Mouse (Mus musculus): ENCODE measurements around the gene Npas2. TPM values are rescaled to one million over a fixed set of nuclear protein-coding genes. Genes with fewer than 3 reads are reported as not detected.

Gene Npas2
- polyA plus RNA-seq (2014; fragmentation: Nextera tagmentation; extraction: Ambion mirVana), result 1.3 and 2.5 TPM in 2 replicates

DNA sequence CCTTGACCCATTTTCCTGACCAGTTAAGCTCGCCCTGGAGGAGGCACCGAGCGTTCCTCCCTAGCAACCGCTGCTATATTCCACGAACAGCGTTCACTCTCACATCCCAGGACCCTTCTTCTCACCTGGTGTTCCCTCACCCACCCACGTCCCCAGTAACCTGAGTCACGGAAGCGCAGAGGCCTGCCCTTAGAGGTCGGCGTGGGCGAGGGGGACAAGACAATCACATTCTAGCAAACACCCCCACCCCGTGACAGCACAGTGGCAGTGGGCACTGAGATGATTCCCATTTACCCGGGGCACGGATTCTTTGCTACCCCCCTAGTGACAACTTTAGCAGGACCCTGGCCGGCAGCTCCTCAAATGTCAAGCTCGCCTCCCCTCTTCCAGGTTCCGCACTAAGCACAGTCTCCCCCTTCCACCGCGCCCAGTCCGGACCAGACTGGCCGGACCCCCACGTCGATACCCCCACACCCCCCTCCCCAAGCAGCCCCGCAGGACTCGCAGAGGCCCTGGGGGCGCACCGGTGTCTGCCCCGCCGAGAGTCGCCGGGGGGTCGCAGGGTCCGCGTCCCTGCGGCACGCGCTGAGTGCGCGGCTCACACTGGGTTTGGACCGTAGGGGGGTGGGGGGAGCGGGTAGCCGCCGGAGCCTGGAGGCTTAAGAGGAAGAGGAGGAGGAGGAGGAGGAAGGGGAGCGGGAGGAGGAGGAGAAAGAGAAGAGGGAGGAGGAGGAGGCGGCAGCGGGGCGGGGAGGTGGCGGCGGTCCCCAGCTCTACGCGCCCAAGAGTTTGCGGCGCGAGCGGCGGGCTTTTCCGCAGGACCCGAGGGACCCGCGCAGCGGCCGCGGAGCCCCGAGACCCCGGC lies at the start of gene Npas2:
TSS of gene Npas2 (plus strand) at position 735 of the 865 bp plus-strand sequence.
- no peaks in the 10 kb centered on the region for H3K9me3 ChIP-seq (ENCODE audit: control insufficient read depth, low read length)
- H3K36me3 ChIP-seq (ENCODE audit: control insufficient read depth, insufficient read depth, low read length), result no peaks in the 10 kb centered on the region
- H3K4me2 ChIP-seq (ENCODE audit: low read length), result peak within 1 kb of the TSS; percentile 100
- H3K9ac ChIP-seq (ENCODE audit: low read length), result peak within 1 kb of the TSS; percentile 84
- WGBS, result 1% methylated on average over 56 of the region's 66 CpGs
- no peak within 1 kb of the TSS; a peak in 1 of 4 replicates for H3K27ac ChIP-seq (replicated peaks in 1 of 2; ENCODE audit: control insufficient read depth in 1 of 2, insufficient read depth in 1 of 2, low read depth in 2 of 2, low read length in 2 of 2)
- H3K27me3 ChIP-seq (ENCODE audit: control insufficient read depth, insufficient read depth, low read length), result peaks cover 26% of the 10 kb centered on the region
- ATAC-seq (ENCODE audit: insufficient number of reproducible peaks, insufficient read depth, low FRiP score, low read depth), result no peak
- peak within 1 kb of the TSS; percentile 69 to 76 for H3K4me3 ChIP-seq (ENCODE audit: control insufficient read depth in 1 of 2, insufficient read depth in 1 of 2, low read depth in 1 of 2, low read length in 2 of 2)
- H3K4me1 ChIP-seq (ENCODE audit: control insufficient read depth in 2 of 2, insufficient read depth in 2 of 2, low read length in 2 of 2), result peaks cover 9 to 30% of the 10 kb centered on the region in 2 experiments

- ATAC-seq (ENCODE audit: insufficient number of reproducible peaks, insufficient read depth, low FRiP score, low read depth), result no peak
- 79% methylated on average over 4 of the region's 4 CpGs for WGBS
- H3K27ac ChIP-seq (replicated peaks in 1 of 2; ENCODE audit: control insufficient read depth in 1 of 2, insufficient read depth in 1 of 2, low read depth in 2 of 2, low read length in 2 of 2), result no peak overlapping the region
- H3K36me3 ChIP-seq (ENCODE audit: control insufficient read depth, insufficient read depth, low read length), result no peaks in the 10 kb centered on the region
- H3K9me3 ChIP-seq (ENCODE audit: control insufficient read depth, low read length), result no peaks in the 10 kb centered on the region
- no peak overlapping the region for H3K9ac ChIP-seq (ENCODE audit: low read length)
- H3K4me2 ChIP-seq (ENCODE audit: low read length), result no peak overlapping the region
- no peaks in the 10 kb centered on the region for H3K27me3 ChIP-seq (ENCODE audit: control insufficient read depth, insufficient read depth, low read length)
- H3K4me1 ChIP-seq (ENCODE audit: control insufficient read depth in 2 of 2, insufficient read depth in 2 of 2, low read length in 2 of 2), result peaks cover 0 to 4% of the 10 kb centered on the region in 2 experiments; a peak in 1 of 4 replicates
- H3K4me3 ChIP-seq (ENCODE audit: control insufficient read depth in 1 of 2, insufficient read depth in 1 of 2, low read depth in 1 of 2, low read length in 2 of 2), result no peak overlapping the region
Observed at GRCm38 (mm10) chr1:39156778-39157177, 36.8 kb upstream of the Npas2 start.

- Histone ChIP-seq H3K4me2 (ENCODE audit: low read length) (no peak overlapping the region), H3K9me3 (ENCODE audit: control insufficient read depth, low read length) (no peaks in the 10 kb centered on the region), H3K9ac (ENCODE audit: low read length) (no peak overlapping the region), H3K4me1 (ENCODE audit: control insufficient read depth in 2 of 2, insufficient read depth in 2 of 2, low read length in 2 of 2) (peaks cover 0 to 4% of the 10 kb centered on the region in 2 experiments; a peak in 1 of 4 replicates), H3K36me3 (ENCODE audit: control insufficient read depth, insufficient read depth, low read length) (no peaks in the 10 kb centered on the region), H3K27ac (replicated peaks in 1 of 2; ENCODE audit: control insufficient read depth in 1 of 2, insufficient read depth in 1 of 2, low read depth in 2 of 2, low read length in 2 of 2) (no peak overlapping the region), H3K27me3 (ENCODE audit: control insufficient read depth, insufficient read depth, low read length) (no peaks in the 10 kb centered on the region), H3K4me3 (ENCODE audit: control insufficient read depth in 1 of 2, insufficient read depth in 1 of 2, low read depth in 1 of 2, low read length in 2 of 2) (no peak overlapping the region)
- WGBS, result 36% methylated on average over 4 of the region's 4 CpGs
- no peak for ATAC-seq (ENCODE audit: insufficient number of reproducible peaks, insufficient read depth, low FRiP score, low read depth)
Observed at GRCm38 (mm10) chr1:39160167-39160566, 33.4 kb upstream of the Npas2 start.

- H3K36me3 ChIP-seq (ENCODE audit: control insufficient read depth, insufficient read depth, low read length), result no peaks in the 10 kb centered on the region
- no peak overlapping the region for H3K4me2 ChIP-seq (ENCODE audit: low read length)
- no peak overlapping the region for H3K27ac ChIP-seq (replicated peaks in 1 of 2; ENCODE audit: control insufficient read depth in 1 of 2, insufficient read depth in 1 of 2, low read depth in 2 of 2, low read length in 2 of 2)
- H3K4me3 ChIP-seq (ENCODE audit: control insufficient read depth in 1 of 2, insufficient read depth in 1 of 2, low read depth in 1 of 2, low read length in 2 of 2), result no peak overlapping the region
- no peaks in the 10 kb centered on the region for H3K27me3 ChIP-seq (ENCODE audit: control insufficient read depth, insufficient read depth, low read length)
- no peak overlapping the region for H3K9ac ChIP-seq (ENCODE audit: low read length)
- 100% methylated on average over 1 of the region's 1 CpGs for WGBS
- ATAC-seq (ENCODE audit: insufficient number of reproducible peaks, insufficient read depth, low FRiP score, low read depth), result no peak
- no peaks in the 10 kb centered on the region for H3K9me3 ChIP-seq (ENCODE audit: control insufficient read depth, low read length)
- peaks cover 0 to 4% of the 10 kb centered on the region in 2 experiments; a peak in 1 of 4 replicates for H3K4me1 ChIP-seq (ENCODE audit: control insufficient read depth in 2 of 2, insufficient read depth in 2 of 2, low read length in 2 of 2)
Observed at GRCm38 (mm10) chr1:39163077-39163476, 30.5 kb upstream of the Npas2 start.

DNA sequence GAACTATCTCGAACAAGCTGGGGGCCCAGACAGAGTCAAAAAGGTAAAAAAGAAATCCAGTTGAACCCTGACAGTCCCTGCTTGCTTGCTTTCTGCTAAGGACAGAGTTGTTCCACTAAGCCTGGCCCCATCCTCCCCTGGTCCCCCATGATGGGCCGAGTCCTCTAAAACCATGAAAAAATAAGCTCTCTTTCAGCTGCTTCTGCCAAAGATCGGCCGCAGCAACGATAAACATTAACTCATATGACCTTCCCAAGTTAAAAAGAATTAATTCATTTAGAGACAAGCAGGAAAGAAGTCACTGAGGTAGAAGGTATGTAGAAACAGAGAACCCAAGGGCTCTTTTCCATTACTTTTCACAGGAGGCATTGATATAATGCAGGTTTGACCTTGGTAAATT lies 16.8 kb upstream of the Npas2 start:
- no peak for ATAC-seq (ENCODE audit: insufficient number of reproducible peaks, insufficient read depth, low FRiP score, low read depth)
- H3K9ac ChIP-seq (ENCODE audit: low read length), result no peak overlapping the region
- H3K27ac ChIP-seq (replicated peaks in 1 of 2; ENCODE audit: control insufficient read depth in 1 of 2, insufficient read depth in 1 of 2, low read depth in 2 of 2, low read length in 2 of 2), result no peak overlapping the region
- no peaks in the 10 kb centered on the region for H3K27me3 ChIP-seq (ENCODE audit: control insufficient read depth, insufficient read depth, low read length)
- no peak overlapping the region for H3K4me3 ChIP-seq (ENCODE audit: control insufficient read depth in 1 of 2, insufficient read depth in 1 of 2, low read depth in 1 of 2, low read length in 2 of 2)
- WGBS, result 89% methylated on average over 5 of the region's 5 CpGs
- no peaks in the 10 kb centered on the region for H3K36me3 ChIP-seq (ENCODE audit: control insufficient read depth, insufficient read depth, low read length)
- H3K4me1 ChIP-seq (ENCODE audit: control insufficient read depth in 2 of 2, insufficient read depth in 2 of 2, low read length in 2 of 2), result peaks cover 0 to 4% of the 10 kb centered on the region in 2 experiments; a peak in 1 of 4 replicates
- H3K9me3 ChIP-seq (ENCODE audit: control insufficient read depth, low read length), result 0 out of 2 replicates have a peak, but pooled peaks cover 3% of the 10 kb centered on the region
- H3K4me2 ChIP-seq (ENCODE audit: low read length), result no peak overlapping the region

GRCm38 (mm10) chr1:39177211-39177610 lies 16.3 kb upstream of the Npas2 start:
- ATAC-seq (ENCODE audit: insufficient number of reproducible peaks, insufficient read depth, low FRiP score, low read depth), result no peak
- Histone ChIP-seq H3K4me2 (ENCODE audit: low read length) (no peak overlapping the region), H3K27ac (replicated peaks in 1 of 2; ENCODE audit: control insufficient read depth in 1 of 2, insufficient read depth in 1 of 2, low read depth in 2 of 2, low read length in 2 of 2) (no peak overlapping the region), H3K9ac (ENCODE audit: low read length) (no peak overlapping the region), H3K4me1 (ENCODE audit: control insufficient read depth in 2 of 2, insufficient read depth in 2 of 2, low read length in 2 of 2) (peaks cover 0 to 4% of the 10 kb centered on the region in 2 experiments; a peak in 1 of 4 replicates), H3K9me3 (ENCODE audit: control insufficient read depth, low read length) (0 out of 2 replicates have a peak, but pooled peaks cover 3% of the 10 kb centered on the region), H3K27me3 (ENCODE audit: control insufficient read depth, insufficient read depth, low read length) (no peaks in the 10 kb centered on the region), H3K4me3 (ENCODE audit: control insufficient read depth in 1 of 2, insufficient read depth in 1 of 2, low read depth in 1 of 2, low read length in 2 of 2) (no peak overlapping the region), H3K36me3 (ENCODE audit: control insufficient read depth, insufficient read depth, low read length) (no peaks in the 10 kb centered on the region)
- WGBS, result 79% methylated on average over 14 of the region's 14 CpGs

GRCm38 (mm10) chr1:39179806-39180205 lies 13.7 kb upstream of the Npas2 start:
- Histone ChIP-seq H3K9ac (ENCODE audit: low read length) (no peak overlapping the region), H3K36me3 (ENCODE audit: control insufficient read depth, insufficient read depth, low read length) (no peaks in the 10 kb centered on the region), H3K27ac (replicated peaks in 1 of 2; ENCODE audit: control insufficient read depth in 1 of 2, insufficient read depth in 1 of 2, low read depth in 2 of 2, low read length in 2 of 2) (no peak overlapping the region), H3K9me3 (ENCODE audit: control insufficient read depth, low read length) (0 out of 2 replicates have a peak, but pooled peaks cover 3% of the 10 kb centered on the region), H3K4me2 (ENCODE audit: low read length) (no peak overlapping the region), H3K4me3 (ENCODE audit: control insufficient read depth in 1 of 2, insufficient read depth in 1 of 2, low read depth in 1 of 2, low read length in 2 of 2) (no peak overlapping the region), H3K4me1 (ENCODE audit: control insufficient read depth in 2 of 2, insufficient read depth in 2 of 2, low read length in 2 of 2) (peaks cover 0 to 4% of the 10 kb centered on the region in 2 experiments; a peak in 1 of 4 replicates), H3K27me3 (ENCODE audit: control insufficient read depth, insufficient read depth, low read length) (no peaks in the 10 kb centered on the region)
- WGBS, result 86% methylated on average over 11 of the region's 11 CpGs
- ATAC-seq (ENCODE audit: insufficient number of reproducible peaks, insufficient read depth, low FRiP score, low read depth), result no peak

Data from heart, embryonic 14.5 days (tissue).